Mouse (Mus musculus) lung, embryonic 14.5 days (tissue): ENCODE measurements around the gene Gm9936. TPM values are rescaled to one million over a fixed set of nuclear protein-coding genes. Genes with fewer than 3 reads are reported as not detected.

ENCODE experiments used
- ATAC-seq: fragments of 200-750 bp; cut with Nextera tagmentation; 2 replicates; pipeline ENCODE4 v1.8.0; 2017; ENCODE audit warnings: mild to moderate bottlenecking, moderate TSS enrichment, moderate library complexity; ENCODE audit not compliant: insufficient read depth
- DNase-seq: peaks from one replicate; pipeline ENCODE4 v3.0.0-alpha.2; 2015
- H3K27ac ChIP-seq: fragments of 300-500 bp; sonication (generic); 2 replicates; pipeline ENCODE4 v1.5.1; 2014; ENCODE audit warnings: low read depth, mild to moderate bottlenecking, moderate library complexity
- H3K27me3 ChIP-seq: fragments of 300-500 bp; sonication (generic); 2 replicates; pipeline ENCODE4 v1.6.1; 2014; ENCODE audit warnings: low read length, control low read depth; ENCODE audit not compliant: insufficient read depth
- H3K36me3 ChIP-seq: fragments of 300-500 bp; sonication (generic); 2 replicates; pipeline ENCODE4 v1.6.1; 2014; ENCODE audit warnings: control low read depth; ENCODE audit not compliant: insufficient read depth
- H3K4me1 ChIP-seq: fragments of 300-500 bp; sonication (generic); 2 replicates; pipeline ENCODE4 v1.6.1; 2014; ENCODE audit warnings: antibody characterized with exemption, control low read depth; ENCODE audit not compliant: insufficient read depth
- H3K4me2 ChIP-seq: fragments of 300-500 bp; sonication (generic); 2 replicates; pipeline ENCODE4 v1.6.1; 2014; ENCODE audit warnings: mild to moderate bottlenecking
- H3K4me3 ChIP-seq: fragments of 300-500 bp; sonication (generic); 2 replicates; pipeline ENCODE4 v1.5.1; 2014; ENCODE audit warnings: low read depth, low read length
- H3K9ac ChIP-seq: fragments of 300-500 bp; sonication (generic); 2 replicates; pipeline ENCODE4 v1.6.1; 2014
- H3K9me3 ChIP-seq: fragments of 300-500 bp; sonication (generic); 2 replicates; pipeline ENCODE4 v1.6.1; 2016; ENCODE audit warnings: low read depth, low read length, control low read depth
- CTCF ChIP-seq: IDR thresholded peaks from 2 replicates; pipeline ENCODE4 v1.5.1; 2016; ENCODE audit warnings: antibody characterized with exemption, low read depth
- WGBS: fragments of 180-500 bp; shearing (Covaris S2); extraction: QIAGEN DNeasy Blood & Tissue Kit; methylation state at CpG from one replicate; pipeline ENCODE4 v1.1.7; 2014; 5-methylcytosine and 5-hydroxymethylcytosine counted together
- microRNA-seq: library from miRNA; unstranded; fragments of <30 nt; microRNA quantifications from one replicate; pipeline ENCODE4, GENCODE M21; 2016; ENCODE audit warnings: borderline number of aligned reads
- polyA plus RNA-seq: library from polyadenylated mRNA; unstranded; fragments of >200 nt; fragmentation: Nextera tagmentation; extraction: Ambion mirVana; gene quantifications from 2 replicates; pipeline ENCODE4 v1.2.1, GENCODE M21; 2014

Gm9936 gene
- polyA plus RNA-seq, 1 experiment from 2014 or later = not detected

GRCm38 (mm10) chr5:114807468-114807867, 51.0 kb downstream of the Gm9936 start:
- no peaks in the 10 kb centered on the region for H3K9me3 ChIP-seq
- no peak for TF ChIP-seq CTCF
- no peaks in the 10 kb centered on the region for H3K4me1 ChIP-seq
- no peak overlapping the region for H3K9ac ChIP-seq
- H3K4me3 ChIP-seq = no peak overlapping the region
- no peak overlapping the region for H3K4me2 ChIP-seq
- 34% methylated on average over 8 of the region's 8 CpGs for WGBS
- ATAC-seq (peak; percentile 29; the same call in 1 of the 2 replicates), DNase-seq (no peak)
- H3K36me3 ChIP-seq = peaks cover 65% of the 10 kb centered on the region
- H3K27ac ChIP-seq = peak overlapping the region; percentile 16; the same call in 1 of the 2 replicates
- no peaks in the 10 kb centered on the region for H3K27me3 ChIP-seq

DNA sequence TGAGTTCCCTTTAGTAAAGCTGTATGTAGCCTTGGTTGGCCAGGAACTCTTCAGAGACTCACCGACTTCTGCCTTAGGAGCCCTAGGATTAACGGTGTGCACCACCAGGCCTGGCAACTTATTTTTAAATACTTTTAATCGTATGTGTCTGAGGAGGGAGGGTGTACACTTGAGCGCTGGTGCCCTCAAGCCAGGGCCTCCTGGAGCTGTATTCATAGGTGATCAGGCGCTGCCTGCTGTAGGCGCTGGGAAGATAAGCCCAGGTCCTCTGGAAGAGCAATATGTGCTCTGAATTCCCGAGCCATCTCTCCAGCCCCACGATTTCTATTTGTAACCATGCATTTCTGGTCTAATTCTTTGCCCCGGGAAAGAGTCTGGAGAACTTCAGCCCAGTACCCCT, 51.4 kb downstream of the Gm9936 start:
- Histone ChIP-seq H3K4me1 (no peaks in the 10 kb centered on the region), H3K36me3 (peaks cover 69% of the 10 kb centered on the region), H3K4me3 (no peak overlapping the region), H3K9ac (no peak overlapping the region; the same call in 1 of the 2 replicates), H3K27ac (peak overlapping the region; percentile 16; the same call in 1 of the 2 replicates), H3K27me3 (no peaks in the 10 kb centered on the region), H3K4me2 (no peak overlapping the region), H3K9me3 (no peaks in the 10 kb centered on the region)
- no peak for DNase-seq
- TF ChIP-seq CTCF = no peak
- 54% methylated on average over 9 of the region's 9 CpGs for WGBS
- ATAC-seq = no peak

DNA sequence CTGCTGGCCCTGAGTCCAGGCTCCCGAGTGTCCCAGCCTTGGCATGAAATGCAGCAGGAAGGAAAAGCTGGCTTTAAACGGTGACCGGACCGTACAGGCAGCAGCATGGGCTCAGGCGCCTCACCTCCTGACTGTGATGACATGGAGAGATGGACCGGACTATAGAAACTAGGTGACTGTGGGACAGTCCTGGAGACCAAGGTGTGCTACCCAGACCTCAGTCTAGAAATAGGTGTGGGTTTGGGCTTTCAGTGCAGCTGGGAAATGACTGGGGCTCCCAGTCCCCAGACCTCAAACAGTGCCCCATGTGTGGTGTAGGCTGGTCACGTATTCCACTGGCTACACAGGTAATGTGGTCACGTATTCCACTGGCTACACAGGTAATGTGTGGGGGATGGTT, 51.8 kb downstream of the Gm9936 start:
- Histone ChIP-seq H3K9me3 (no peaks in the 10 kb centered on the region), H3K4me2 (peak overlapping the region; percentile 18; the same call in 1 of the 2 replicates), H3K4me3 (no peak overlapping the region), H3K9ac (no peak overlapping the region; the same call in 1 of the 2 replicates), H3K36me3 (peaks cover 73% of the 10 kb centered on the region), H3K27ac (peak overlapping the region; percentile 69; the same call in 1 of the 2 replicates), H3K27me3 (no peaks in the 10 kb centered on the region), H3K4me1 (no peaks in the 10 kb centered on the region)
- ATAC-seq (no peak), DNase-seq (no peak)
- 77% methylated on average over 8 of the region's 8 CpGs for WGBS
- no peak for TF ChIP-seq CTCF

Small RNA genes within 50 kb of the gene (microRNA-seq; reads per million reads assigned to microRNA genes)
- 7.6 reads per million, percentile 23 among the genes with 10 or more reads in this experiment for gene Mir6240

Other genes starting within 250 kb of the Gm9936 start
- gene Trpv4, start 200.3 kb downstream of the Gm9936 start, polyA plus RNA-seq = 1.0 and 1.6 TPM in 2 replicates
- gene Gltp, start 167.7 kb downstream of the Gm9936 start, polyA plus RNA-seq = 71.1 and 74.8 TPM in 2 replicates
- 13.1 and 14.8 TPM in 2 replicates for gene Tchp, start 150.9 kb downstream of the Gm9936 start, polyA plus RNA-seq
- gene Ankrd13a, start 84.0 kb downstream of the Gm9936 start, polyA plus RNA-seq = 83.2 and 86.4 TPM in 2 replicates
- 45.9 and 51.8 TPM in 2 replicates for gene Git2, start 83.2 kb downstream of the Gm9936 start, polyA plus RNA-seq
- 86.4 and 88.6 TPM in 2 replicates for gene 1500011B03Rik, start 35.2 kb downstream of the Gm9936 start, polyA plus RNA-seq
- not detected in 2 replicates for gene 4930519G04Rik, start 5.0 kb downstream of the Gm9936 start, polyA plus RNA-seq
- gene Oasl2, start 38.3 kb upstream of the Gm9936 start, polyA plus RNA-seq = 2.8 and 4.5 TPM in 2 replicates
- 0.50 TPM in 2 replicates for gene Oasl1, start 64.6 kb upstream of the Gm9936 start, polyA plus RNA-seq
- 44.3 and 50.6 TPM in 2 replicates for gene 2210016L21Rik, start 83.5 kb upstream of the Gm9936 start, polyA plus RNA-seq
- 0.05 TPM in 1 of 2 replicates, not detected in the other for gene Hnf1a, start 112.4 kb upstream of the Gm9936 start, polyA plus RNA-seq
- gene Sppl3, start 152.5 kb upstream of the Gm9936 start, polyA plus RNA-seq = 32.8 and 39.6 TPM in 2 replicates
- gene Gm10401, start 239.6 kb upstream of the Gm9936 start, polyA plus RNA-seq = 36.4 and 36.5 TPM in 2 replicates